Mouse (Mus musculus) right cerebral cortex, adult 2 months (tissue): ENCODE results near the gene Sema6d.

Experiments used
- DNase-seq, 2 experiments: peaks; one replicate each; pipeline ENCODE4 v3.0.0; 2021 to 2022; ENCODE audit warnings: low spot score in 2 of 2

Gene Sema6d

DNA sequence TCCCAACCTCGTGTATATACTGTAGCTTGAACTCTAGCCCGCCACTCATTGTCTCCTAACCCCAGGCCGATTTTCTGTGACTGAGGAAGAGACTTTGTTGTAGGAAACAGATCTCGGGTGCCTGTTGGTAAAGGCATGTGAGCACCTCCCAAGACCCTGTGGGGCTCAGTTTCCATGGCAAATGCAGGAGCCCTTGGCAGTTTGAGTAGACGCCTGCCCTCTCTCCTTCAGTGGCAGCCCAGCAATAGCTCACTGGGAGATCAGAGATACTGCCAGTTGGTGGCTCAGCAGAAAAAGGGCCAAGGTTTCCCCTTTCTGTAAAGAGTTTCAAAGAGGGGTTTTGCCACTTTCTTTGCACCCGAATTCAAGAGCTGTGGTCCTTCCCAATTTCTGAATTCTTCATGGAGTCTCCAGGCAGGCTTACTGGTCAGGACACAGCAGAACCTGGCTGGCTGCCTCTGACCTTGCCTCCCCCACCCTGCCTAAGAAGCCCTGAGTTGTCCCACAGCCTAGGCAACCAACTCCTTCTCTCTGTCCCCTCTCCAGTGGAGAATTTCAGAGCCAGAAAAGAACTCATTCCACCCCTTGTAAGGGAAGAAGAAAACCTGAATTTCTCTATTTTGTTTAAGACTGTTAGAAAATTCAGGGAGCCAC lies 312.1 kb downstream of the Sema6d start:
- no peak for DNase-seq

DNA sequence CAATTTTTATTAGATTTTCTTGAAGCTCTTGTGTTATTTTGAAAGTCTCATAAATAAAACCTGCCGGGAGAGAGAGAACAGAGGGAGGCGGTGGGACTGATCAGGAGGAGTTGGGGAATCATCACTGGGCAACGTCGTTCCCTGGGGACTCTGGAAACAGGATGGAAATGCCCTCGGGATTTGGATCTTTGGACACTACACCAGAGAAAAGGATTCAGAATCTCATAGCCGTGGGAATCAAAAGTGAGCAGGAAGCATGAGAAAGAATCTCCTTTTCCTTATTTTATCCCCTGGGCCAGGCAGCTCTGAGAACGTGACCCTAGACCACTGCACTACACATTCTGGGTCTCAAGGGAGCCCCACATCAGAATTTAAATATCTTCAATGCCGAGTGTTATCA lies 313.8 kb downstream of the Sema6d start:
- DNase-seq, result no peak

DNA sequence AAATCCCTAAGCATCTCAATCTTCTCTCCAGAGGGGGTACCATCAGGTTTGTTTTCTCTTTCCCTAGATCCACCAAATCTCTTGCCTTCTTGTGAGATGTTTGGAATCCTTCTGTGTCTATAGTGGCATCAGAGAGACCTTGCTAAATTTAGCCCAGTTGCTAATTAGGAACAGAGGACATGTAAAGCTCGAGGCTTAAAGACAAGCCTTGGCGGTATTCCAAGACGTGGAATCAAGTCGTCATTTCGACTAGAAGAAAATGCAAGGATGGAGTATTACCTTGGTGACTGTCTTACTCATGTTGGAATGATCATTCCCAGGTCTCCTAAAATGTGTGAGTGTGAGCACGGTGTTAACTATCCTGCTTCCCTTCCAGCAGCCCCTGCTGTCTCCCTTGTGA lies 314.2 kb downstream of the Sema6d start:
- no peak for DNase-seq

DNA sequence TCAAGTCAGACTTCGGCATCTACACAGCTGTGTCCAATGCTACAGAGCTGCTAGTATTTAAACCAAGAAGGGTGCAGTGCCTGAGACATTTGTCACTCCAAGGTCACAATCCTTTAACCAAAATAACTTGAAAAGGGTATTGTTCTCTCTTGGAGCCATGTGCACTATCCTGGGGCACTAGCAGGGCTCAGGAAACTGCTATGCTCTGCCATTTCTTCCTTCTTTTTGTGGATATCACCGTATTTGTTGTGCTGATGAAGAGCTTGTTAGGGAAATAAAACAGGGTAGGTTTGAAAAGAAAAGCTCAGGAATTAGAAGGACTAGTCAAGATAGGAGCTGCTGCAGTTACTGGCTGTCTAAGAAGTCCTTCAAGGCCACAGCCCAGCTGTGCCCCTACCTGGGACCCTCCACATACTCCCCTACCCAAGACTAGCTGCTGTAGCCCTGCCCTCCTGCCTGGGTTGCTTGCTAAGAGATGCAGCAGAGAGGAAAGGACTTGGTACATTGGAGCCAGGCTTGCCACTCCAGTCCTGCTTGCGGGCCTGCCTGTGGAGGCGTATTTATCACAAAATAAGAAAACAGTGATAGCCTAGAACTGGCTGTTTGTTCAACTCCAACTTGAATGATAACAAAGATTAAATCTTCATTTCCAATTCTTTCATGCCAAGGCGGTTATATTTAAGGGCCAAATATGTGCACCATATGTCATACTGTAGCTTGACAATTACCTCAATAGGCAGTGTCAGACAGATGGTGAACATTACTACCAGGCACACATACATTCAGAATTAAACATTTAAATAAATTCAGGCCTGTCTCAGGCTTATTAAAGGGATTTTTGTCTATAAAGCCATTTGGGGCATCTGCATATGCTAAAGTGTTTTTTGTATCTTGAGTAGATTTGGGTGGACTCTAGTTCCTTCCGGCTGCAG lies 315.1 kb downstream of the Sema6d start:
- DNase-seq, result no peak

DNA sequence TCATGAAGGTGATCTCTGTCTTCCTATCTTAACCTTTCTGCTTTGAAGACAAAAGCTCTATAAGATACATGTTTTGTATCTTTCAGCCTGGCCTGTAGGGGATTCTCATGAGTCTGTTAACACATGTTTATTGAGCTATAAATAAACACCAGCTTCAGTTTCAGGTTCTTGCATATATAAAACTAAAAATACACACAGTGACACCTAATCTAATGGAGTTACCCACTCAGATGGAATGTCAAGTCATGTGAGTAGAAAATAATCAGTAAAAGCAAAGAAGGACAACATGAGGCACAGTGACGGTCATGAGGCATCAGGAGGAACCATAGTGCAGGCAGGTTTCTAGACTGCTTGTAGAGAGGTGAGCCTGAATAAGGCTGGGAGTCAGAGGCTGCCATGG lies 319.2 kb downstream of the Sema6d start:
- no peak for DNase-seq

DNA sequence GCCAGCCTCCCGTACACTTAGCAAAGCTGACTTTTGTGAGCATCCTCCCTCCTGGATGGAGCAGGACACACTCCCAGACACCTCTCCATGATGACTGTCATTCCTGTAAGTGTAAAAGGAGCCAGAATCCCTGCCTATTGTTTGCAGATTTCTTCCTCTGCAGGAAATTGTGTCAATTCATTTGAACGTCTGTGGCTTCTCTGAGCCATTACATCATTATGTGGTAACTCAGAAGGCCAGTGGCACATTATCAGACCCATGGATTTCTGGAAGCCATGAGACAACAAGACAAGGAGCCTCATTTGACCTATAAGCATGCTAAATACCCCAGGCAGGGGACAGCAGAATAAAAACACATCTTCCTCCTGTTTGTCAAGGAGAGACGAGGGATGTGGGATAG lies 327.0 kb downstream of the Sema6d start:
- DNase-seq, result no peak

DNA sequence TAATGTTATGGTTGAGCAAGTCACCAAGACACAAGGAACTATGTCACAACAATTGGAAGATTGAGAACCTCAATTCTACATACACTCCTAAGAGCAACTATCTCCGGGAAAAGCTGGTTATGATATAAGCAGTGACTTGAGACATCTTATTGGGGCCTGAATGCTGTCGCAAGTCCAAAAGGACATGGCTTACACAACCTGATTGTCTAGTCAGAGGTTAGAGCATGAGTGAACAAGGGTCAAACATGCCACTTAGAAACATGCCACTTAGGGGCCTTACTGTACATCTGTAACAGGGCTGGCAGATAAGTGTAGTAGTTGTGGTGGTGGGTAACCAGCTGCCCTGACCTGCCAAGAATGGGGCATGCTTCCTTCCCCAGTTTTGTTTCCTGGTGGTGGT lies 328.6 kb downstream of the Sema6d start:
- DNase-seq, result no peak

DNA sequence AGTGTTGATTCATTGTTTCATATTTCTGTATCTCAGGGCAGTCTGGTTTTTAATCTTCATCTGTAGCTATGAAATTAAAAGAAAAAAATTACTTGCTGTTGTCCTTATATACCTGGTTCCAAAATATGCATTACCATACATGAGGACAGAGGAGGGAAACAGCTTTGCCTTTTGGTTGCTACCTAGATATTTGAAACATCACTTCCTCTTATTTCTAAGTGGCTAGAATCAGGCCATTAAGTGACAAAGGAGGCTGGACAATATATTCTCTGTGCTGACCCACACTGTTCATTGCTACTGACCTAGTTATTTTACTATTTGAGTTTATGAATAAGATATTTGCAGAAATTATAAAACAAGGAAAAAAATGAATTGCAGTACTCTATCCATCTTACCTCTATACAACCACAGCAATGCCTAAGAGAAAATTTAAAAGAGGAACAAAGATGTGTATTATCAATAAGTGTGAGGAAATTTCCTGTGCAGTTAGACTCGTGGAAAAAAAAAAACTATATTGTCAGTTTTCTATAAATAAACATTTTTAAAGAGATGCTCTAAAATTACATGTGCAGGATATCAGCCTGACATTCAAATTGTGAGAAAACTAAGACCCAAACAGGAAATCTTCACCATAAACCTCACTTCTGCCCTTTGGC lies 330.5 kb downstream of the Sema6d start:
- DNase-seq, result no peak

DNA sequence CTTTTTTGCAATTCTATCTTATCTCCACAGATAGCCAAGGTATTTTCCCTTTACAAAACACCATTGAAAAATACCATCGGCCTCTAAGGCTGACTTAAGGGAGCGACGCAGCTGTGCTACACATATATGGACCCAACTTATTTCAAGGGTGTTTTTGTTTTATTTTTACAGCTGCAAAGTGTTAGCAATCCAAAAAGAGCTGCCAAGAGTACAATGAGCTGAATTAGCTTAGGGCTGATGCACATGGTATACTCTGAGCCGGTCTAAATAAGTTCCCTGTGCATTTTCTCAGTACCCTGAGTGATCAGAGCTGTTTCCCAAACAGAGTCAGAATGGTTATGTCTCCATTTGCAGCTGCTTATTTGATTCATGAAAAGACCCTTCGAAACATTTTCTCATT lies 340.0 kb downstream of the Sema6d start:
- DNase-seq, result no peak

DNA sequence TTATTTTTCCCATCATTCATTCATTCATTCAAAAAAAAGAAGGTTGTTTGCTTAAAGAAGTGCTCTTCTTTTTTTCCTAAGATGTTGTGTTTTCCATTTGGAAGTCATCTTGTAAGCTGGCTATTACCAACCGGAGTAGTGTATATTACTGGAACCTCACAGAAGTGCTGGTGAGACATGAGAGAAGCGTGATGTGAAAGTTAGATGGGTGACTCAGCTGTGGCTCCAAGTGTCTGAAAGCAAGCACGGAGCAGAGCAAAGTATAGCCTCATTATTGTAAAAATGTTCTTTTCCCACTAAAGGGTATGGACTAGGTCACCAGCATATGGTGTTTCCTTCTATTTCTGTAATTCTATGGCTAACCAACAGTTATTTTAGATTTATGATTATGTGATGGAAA lies 340.9 kb downstream of the Sema6d start:
- DNase-seq, result no peak

DNA sequence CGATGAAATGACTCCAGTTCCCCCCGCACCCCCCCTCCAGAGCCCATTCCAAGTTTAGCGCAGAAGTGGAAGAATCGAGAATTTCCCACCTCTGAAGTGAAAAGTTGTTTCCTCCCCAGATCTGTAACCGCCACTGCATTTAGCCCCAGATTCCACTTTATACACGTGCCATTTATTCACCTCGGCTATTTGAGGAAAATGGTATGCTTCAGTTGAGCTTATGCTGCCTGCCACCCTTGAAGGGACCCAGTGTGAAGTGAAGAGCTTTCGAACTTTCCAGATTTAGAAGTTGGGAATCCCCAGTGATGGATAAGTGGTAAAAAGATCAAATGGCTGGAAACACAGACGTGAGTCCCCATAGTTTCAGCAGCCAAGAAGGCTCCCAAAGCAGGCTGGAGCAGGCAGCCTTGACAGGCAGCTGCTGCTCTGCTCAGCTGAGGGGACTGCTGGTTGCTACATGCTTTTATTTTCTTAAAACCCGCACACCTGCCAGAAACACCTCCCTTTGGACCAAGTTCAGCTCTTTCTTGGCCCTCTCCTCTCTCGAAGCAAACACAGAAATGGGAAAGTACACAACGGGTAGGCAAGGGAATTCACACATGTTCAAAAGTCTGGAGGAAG lies 345.7 kb downstream of the Sema6d start:
- DNase-seq, result no peak

DNA sequence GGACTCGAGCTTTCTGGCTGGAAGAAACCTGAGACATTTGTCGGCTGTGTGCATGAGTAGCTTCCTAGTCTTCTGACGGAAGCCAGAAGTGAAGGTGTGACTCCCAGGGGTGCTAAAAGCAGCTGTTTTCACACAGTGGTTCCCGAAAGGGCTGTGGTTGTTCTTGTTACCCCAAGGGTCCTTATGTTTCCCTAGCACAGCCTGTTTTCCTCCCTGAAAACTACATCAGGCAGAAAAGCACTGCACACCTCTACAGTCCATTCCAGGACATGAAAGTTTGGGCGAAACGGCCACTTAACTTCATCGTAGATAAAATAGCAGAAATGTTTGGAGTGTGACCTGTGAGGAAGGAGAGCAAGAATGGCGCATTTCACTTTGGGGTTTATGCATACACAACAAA lies 346.9 kb downstream of the Sema6d start:
- no peak for DNase-seq

DNA sequence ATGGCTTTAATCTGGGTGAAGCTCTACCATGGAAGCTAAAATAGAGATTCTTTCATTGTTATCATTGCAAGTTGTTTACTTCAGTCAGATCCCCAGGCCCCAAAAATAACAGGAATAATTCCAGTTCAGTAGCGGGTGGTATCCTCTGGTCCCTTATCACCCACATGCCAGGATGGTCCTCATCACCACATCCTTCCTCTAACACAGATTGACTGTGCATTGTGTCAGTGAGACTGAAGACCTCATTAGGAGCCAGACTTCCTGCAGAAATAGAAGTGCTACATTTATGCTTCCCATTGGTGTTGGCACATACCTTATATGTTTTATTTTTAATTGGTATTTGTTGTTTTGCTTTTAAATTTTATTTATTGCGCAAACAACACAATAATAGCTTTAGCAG lies 354.4 kb downstream of the Sema6d start:
- DNase-seq, result no peak

DNA sequence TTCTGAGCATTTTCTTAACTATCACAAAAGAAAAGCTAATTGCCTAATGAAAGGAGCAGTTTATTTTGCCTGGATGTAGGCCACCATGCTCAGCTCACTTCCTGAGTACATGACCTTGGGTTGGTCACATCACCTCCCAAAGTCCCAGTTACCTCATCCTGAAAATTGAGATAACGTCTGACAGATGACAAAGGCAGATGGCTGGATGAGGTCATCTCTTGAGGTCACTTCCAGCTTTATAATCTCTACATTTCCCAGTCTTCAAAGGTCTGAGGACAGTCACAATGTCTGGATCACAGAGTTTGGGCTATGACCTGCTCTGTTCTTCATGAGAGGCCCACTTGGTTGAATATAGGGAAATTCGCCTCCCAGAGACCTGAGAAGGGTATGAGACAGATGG lies 366.1 kb downstream of the Sema6d start:
- DNase-seq, result no peak

DNA sequence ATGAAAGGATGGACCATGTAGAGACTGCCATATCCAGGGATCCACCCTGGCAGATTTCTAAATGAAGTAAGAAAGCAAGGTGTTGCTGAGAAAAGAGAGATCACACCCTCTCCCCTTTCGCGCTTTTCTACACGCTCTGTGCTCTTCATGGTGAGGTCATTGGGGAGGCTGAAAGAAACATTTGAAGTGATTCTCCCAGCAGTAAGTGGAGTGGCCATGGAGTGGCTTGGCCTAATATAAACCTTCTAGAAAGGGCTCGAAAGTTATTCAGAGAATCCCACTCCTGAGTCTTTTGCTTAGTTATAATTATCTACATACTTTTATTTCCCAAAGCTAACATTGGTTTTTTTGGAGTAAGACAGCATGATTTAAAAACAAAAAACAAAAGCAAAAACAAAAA lies 367.2 kb downstream of the Sema6d start:
- DNase-seq, result no peak

DNA sequence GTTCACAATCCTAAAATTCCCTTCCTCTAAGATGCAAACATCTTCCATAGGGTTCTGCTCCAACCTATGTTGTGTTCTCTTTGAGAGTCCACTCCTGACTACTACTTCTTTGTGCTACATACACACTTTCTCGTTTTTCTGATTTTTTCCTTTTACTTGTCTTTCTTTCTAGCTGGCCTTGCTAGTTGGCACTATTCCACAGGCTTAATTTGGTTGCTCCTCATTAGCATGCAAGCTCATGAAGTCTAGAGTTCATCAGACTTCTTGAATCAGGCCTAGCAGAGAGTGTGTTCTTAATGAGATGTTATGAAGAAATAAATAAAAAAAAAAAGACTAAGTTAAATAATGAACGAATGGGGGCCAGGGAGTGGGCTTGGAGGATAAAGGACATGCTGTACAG lies 368.3 kb downstream of the Sema6d start:
- DNase-seq, result no peak

DNA sequence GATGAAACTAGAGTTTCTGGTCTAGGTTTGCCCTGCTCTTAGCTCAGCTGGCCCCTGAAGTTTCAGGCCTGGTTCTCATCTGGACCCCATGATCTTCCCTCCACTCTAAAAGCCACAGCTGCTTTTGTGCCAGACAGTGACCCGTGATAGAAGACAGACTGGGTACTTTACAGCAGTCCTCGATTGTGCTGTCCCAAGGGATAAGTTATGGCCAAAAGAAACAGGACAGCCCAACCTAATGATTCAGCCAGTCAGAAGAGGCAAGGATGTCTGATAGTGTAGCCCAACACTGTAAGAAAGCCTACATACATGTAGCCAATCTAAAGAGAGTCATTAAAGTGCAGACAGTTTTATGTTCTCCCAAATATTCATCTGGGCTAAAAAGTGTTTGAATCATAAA lies 371.2 kb downstream of the Sema6d start:
- DNase-seq, result no peak

DNA sequence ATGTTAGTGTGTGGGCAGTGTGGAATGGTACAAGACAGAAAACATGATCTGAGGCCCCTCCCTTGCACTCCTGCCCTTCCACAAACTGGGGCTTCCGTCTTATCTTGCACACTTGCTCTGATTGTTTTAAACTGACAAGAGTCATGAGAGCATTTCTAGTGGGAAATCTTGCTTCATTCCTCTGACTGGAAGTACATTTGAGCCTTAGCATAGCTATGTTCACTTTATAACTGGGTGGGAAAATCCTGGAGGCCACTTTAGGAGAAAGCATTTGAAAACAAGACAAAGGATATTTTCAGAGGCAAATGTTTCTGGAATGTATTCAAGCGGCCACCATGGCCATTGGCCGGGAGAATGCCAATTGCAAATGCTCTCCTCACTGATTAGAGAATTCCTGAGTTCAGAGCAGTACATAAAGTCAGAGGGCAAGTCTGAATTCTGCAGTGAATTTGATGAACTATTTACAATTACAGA lies 371.6 kb downstream of the Sema6d start:
- no peak for DNase-seq

DNA sequence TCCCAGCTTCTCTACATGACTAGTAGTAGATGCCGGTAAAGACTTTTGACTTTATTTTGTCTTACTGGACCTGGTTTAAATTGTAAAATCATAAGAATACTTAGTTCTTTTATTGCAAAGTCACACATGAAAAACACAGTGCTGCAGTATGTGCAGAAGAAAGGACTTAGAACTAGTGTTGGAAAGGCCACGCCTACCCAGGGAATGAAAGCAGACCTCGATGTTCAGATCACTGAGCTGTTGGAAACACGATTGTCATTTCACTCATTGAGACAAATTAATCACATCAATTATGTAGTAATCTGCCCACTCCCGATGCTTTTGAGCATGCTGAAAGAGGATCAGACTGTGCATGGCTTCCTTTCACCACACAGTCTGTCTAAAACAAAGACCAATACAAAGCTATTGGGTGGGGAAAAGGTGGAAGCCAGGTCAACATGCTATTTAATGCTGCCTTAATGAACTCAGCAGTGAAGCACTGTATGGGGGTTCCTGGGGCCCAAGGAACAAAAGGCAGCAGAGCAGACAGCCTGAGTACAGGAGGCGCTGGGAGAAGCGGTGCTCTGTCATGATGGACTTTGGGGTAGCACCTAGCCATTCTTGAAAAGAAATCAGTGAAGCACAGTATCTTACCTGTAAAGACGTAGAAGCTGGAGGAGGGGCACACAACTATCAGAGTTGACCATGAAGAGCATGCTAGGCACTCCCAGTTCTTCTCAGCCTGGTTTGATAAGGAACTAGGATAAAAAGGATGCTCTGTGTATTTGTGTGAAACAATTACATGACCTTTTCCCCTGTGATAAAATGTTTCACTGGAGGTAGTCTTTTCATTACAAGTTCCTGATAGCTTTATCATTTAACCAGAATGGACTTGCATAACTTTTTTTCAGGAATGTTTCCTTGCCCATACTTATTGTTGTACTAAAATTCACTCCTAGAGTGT lies 375.5 kb downstream of the Sema6d start:
- no peak for DNase-seq

DNA sequence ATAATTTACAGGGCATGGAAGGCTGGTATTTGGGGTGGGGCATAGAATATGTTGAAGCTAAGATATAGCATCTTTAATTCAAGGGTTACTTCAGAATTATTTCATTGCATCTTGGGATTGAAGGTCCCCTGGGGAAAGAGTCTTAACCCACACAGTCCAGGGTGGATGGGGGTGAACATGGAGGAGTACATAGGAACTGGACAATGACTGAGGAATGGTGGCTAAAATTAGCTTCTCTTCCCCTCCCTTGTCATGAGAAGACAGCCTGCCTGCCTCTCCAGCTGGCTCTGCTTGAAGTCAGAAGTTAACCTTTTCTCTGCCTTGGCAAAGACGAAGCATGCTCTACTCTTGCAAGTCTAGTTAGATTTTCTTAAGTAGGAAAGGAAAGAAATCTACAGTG lies 377.7 kb downstream of the Sema6d start:
- no peak for DNase-seq
